Mouse (Mus musculus) heart, embryonic 12.5 days (tissue): Measurements from ENCODE around the gene Tceal1. TPM values are rescaled to one million over a fixed set of nuclear protein-coding genes. Genes with fewer than 3 reads are reported as not detected.

Experiments
- ATAC-seq: fragments of 200-750 bp; cut with Nextera tagmentation; 2 replicates; pipeline ENCODE4 v1.8.0; 2017; ENCODE audit warnings: moderate TSS enrichment, moderate library complexity; ENCODE audit not compliant: insufficient number of reproducible peaks, low FRiP score
- H3K27ac ChIP-seq: fragments of 300-500 bp; sonication (generic); 2 replicates; pipeline ENCODE4 v1.5.1; 2016; ENCODE audit warnings: mild to moderate bottlenecking, moderate library complexity; ENCODE audit not compliant: poor library complexity, severe bottlenecking
- H3K27me3 ChIP-seq: fragments of 300-500 bp; sonication (generic); replicated peaks from 2 replicates; pipeline ENCODE4 v1.6.1; 2016; ENCODE audit warnings: mild to moderate bottlenecking, moderate library complexity
- H3K36me3 ChIP-seq: fragments of 300-500 bp; sonication (generic); 2 replicates; pipeline ENCODE4 v1.6.1; 2016; ENCODE audit warnings: mild to moderate bottlenecking, moderate library complexity
- H3K4me1 ChIP-seq: fragments of 300-500 bp; sonication (generic); replicated peaks from 2 replicates; pipeline ENCODE4 v1.6.1; 2016; ENCODE audit warnings: mild to moderate bottlenecking
- H3K4me2 ChIP-seq: fragments of 300-500 bp; sonication (generic); 2 replicates; pipeline ENCODE4 v1.6.1; 2016; ENCODE audit warnings: mild to moderate bottlenecking, moderate library complexity
- H3K4me3 ChIP-seq: fragments of 300-500 bp; sonication (generic); 2 replicates; pipeline ENCODE4 v1.5.1; 2016; ENCODE audit warnings: mild to moderate bottlenecking
- H3K9ac ChIP-seq: fragments of 300-500 bp; sonication (generic); 2 replicates; pipeline ENCODE4 v1.6.1; 2016; ENCODE audit warnings: mild to moderate bottlenecking, moderate library complexity
- H3K9me3 ChIP-seq: fragments of 300-500 bp; sonication (generic); replicated peaks from 2 replicates; pipeline ENCODE4 v1.6.1; 2016; ENCODE audit warnings: mild to moderate bottlenecking, moderate library complexity
- WGBS: fragments of 180-500 bp; shearing (Covaris S2); methylation state at CpG from one replicate; pipeline ENCODE4 v1.1.7; 2016; 5-methylcytosine and 5-hydroxymethylcytosine counted together
- polyA plus RNA-seq: library from polyadenylated mRNA; unstranded; fragments of >200 nt; fragmentation: Nextera tagmentation; extraction: Ambion mirVana; gene quantifications from 2 replicates; pipeline ENCODE4 v1.2.1, GENCODE M21; 2016

Gene Tceal1
- polyA plus RNA-seq, 1 experiment from 2014 or later = 9.3 TPM

DNA sequence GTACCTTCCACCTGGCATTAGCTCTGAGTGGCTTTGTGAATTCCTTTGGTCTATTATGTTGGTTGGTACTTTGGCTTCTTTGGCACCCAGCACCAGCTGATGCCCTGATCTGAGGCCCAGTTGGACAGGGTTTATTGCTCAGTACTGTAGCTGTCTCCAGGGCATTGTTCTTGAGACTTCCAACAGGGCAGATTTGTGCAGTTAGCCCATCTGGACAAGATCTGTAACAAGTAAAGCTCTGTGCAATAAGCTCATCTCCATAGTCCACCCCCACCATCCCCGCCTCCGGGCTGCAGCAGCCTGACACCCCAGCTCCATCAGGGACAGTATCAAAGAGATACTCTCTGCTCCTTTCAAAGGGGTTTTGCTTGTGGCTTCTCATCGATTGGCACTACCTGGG lies 47.7 kb downstream of the Tceal1 start:
- Histone ChIP-seq H3K4me1 (no peaks in the 10 kb centered on the region), H3K9me3 (no peaks in the 10 kb centered on the region), H3K4me3 (no peak overlapping the region), H3K27me3 (no peaks in the 10 kb centered on the region), H3K27ac (no peak overlapping the region), H3K9ac (no peak overlapping the region), H3K4me2 (no peak overlapping the region), H3K36me3 (peaks cover 8% of the 10 kb centered on the region)
- 73% methylated on average over 3 of the region's 3 CpGs for WGBS
- no peak for ATAC-seq

Other genes with a start within 250 kb of the Tceal1 start
- gene Kir3dl1, start 190.0 kb upstream of the Tceal1 start, polyA plus RNA-seq = not detected in 2 replicates
- not detected in 2 replicates for gene Kir3dl2, start 163.9 kb upstream of the Tceal1 start, polyA plus RNA-seq
- gene Tceal3, start 117.1 kb upstream of the Tceal1 start, polyA plus RNA-seq = 5.1 and 7.1 TPM in 2 replicates
- 403 and 424 TPM in 2 replicates for gene Morf4l2, start 35.7 kb downstream of the Tceal1 start, polyA plus RNA-seq
- gene Glra4, start 72.2 kb downstream of the Tceal1 start, polyA plus RNA-seq = not detected in 2 replicates
- 3.8 and 4.4 TPM in 2 replicates for gene Plp1, start 114.7 kb downstream of the Tceal1 start, polyA plus RNA-seq
- gene Rab9b, start 160.8 kb downstream of the Tceal1 start, polyA plus RNA-seq = 0.21 and 0.26 TPM in 2 replicates
- gene H2bfm, start 219.3 kb downstream of the Tceal1 start, polyA plus RNA-seq = not detected in 2 replicates